Mouse (Mus musculus) cerebral cortex, adult 2 months (tissue): ENCODE data around the gene Tm9sf3.

ENCODE experiments used
- WGBS: fragments of 180-500 bp; shearing (Covaris S2); methylation state at CpG from one replicate; pipeline ENCODE4 v1.1.7; 2018; 5-methylcytosine and 5-hydroxymethylcytosine counted together

The Tm9sf3 gene

GRCm38 (mm10) chr19:41176881-41177280, 86.9 kb downstream of the Tm9sf3 start:
- 49% methylated on average over 2 of the region's 2 CpGs for WGBS

DNA sequence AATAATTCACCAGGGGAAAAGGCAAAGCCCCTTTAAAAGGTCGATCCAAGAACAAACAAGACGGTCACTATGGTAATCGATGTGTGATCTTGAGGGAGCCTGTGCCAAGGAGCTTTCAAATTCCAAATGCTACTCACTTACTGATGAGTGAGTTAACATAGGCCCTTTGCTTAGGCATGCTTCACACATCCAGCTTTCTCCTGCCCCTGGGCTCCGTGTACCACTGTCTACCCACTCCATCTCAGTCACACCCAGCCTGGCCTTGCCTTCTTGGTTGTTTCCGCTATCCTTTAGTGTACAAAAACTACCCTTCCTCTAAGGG, 97.9 kb downstream of the Tm9sf3 start:
- WGBS: 57% methylated on average over 5 of the region's 5 CpGs

DNA sequence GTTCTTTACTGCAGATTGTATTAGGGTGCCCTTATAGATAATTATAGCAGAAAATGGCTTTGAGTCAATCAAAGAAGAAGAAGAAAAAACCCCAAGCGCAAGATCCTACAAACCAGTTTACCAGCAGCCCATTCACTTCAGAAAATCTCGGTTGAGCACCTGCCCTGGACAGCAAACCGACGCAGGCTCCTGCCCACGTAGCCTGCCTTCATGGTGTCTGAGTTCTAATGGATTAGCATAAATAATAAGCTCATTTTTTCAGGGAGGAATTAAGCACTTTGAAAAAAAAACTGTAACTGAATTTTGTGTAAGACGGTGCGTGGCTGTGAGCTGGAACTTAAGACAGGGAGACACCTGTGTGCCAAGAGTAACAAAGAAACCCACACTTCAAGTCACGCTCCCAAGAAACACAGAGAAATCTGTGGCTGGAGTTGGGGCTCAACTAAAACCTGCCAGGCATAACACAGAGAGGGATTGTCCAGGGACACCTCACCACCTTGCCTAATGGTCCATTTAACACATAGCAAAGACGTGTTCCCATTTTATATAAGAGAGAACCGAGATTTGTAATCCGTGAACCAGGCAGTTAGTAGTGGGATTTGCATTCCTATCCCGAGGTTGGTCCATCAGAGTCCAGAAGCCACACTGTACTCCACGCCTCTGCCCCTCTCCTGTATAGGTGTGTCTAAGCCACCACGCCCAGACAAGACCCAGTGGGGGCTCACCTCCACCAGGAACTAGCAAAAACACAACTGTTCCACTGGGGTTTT, 98.5 kb downstream of the Tm9sf3 start:
- 74% methylated on average over 14 of the region's 14 CpGs for WGBS

- WGBS: 63% methylated on average over 10 of the region's 10 CpGs
Measured at GRCm38 (mm10) chr19:41164447-41165095, 99.2 kb downstream of the Tm9sf3 start.
